Comparison of ENCODE assay signal across 18 mouse cellular contexts in the genomic region with DNA sequence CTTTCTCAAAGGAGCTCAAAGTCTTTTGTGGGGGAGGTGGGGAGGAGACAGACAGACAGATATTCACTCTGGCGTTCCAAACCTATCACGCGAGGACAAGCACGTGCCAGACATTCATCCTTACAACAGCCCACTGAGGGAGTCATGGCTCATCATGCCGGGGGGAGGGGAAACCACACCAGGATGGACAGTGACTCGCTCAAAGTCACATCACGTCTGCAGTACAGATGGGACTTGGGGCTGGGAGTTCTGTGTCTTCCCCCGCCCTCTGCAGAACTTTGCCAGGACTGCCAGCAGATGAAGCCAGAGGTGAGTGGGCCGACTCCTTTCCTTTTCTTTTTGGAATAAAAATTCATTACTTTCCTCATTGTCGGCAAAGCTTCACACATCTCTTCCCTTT.
DNase-seq lines count a peak whose midpoint lies in the region; ATAC-seq and TF ChIP-seq lines count a peak whose summit lies in the region.
"Had no signal": no experiment of that assay in that cellular context is flagged by ENCODE, and none has a peak within 500 bp of the region (broad histone marks: within the 10 kb centered on the region; RNA-seq: fewer than 3 reads in every experiment).

No protein-coding gene starts in this region.

- no peaks in the 10 kb centered on the region for H3K9me3 ChIP-seq in hindbrain, embryonic 11.5 days (ENCODE audit: control insufficient read depth, low read length)
- no peaks in the 10 kb centered on the region for H3K9me3 ChIP-seq in hindbrain, postnatal 0 days (ENCODE audit: low read length)
- H3K9me3 ChIP-seq in hindbrain, embryonic 16.5 days (ENCODE audit: control insufficient read depth, low read length): no peaks in the 10 kb centered on the region
- H3K9me3 ChIP-seq in forebrain, embryonic 13.5 days (replicated peaks): no peaks in the 10 kb centered on the region
- H3K9me3 ChIP-seq: forebrain, embryonic 12.5 days; midbrain, embryonic 15.5 days; neural tube, embryonic 15.5 days had no signal

- no peak overlapping the region for H3K27ac ChIP-seq in hindbrain, embryonic 11.5 days (ENCODE audit: low read depth, low read length)
- no peak overlapping the region for H3K27ac ChIP-seq in hindbrain, postnatal 0 days
- no peak overlapping the region for H3K27ac ChIP-seq in hindbrain, embryonic 16.5 days (ENCODE audit: low read depth, low read length)
- H3K27ac ChIP-seq in forebrain, embryonic 13.5 days: no peak overlapping the region
- H3K27ac ChIP-seq: forebrain, embryonic 12.5 days; midbrain, embryonic 15.5 days; neural tube, embryonic 15.5 days had no signal

- H3K36me3 ChIP-seq in hindbrain, embryonic 11.5 days (ENCODE audit: control insufficient read depth, insufficient read depth, low read length): no peaks in the 10 kb centered on the region
- no peaks in the 10 kb centered on the region for H3K36me3 ChIP-seq in hindbrain, postnatal 0 days (ENCODE audit: insufficient read depth, low read length)
- H3K36me3 ChIP-seq in hindbrain, embryonic 16.5 days (ENCODE audit: control insufficient read depth, insufficient read depth, low read length): no peaks in the 10 kb centered on the region
- H3K36me3 ChIP-seq in forebrain, embryonic 13.5 days (ENCODE audit: poor library complexity, severe bottlenecking): no peaks in the 10 kb centered on the region
- H3K36me3 ChIP-seq: forebrain, embryonic 12.5 days; midbrain, embryonic 15.5 days; neural tube, embryonic 15.5 days had no signal

- 75% methylated on average over 10 of the region's 10 CpGs for WGBS in hindbrain, embryonic 11.5 days
- WGBS in hindbrain, postnatal 0 days: 55% methylated on average over 10 of the region's 10 CpGs
- WGBS in hindbrain, embryonic 16.5 days: 56% methylated on average over 10 of the region's 10 CpGs
- 88% methylated on average over 10 of the region's 10 CpGs for WGBS in forebrain, embryonic 13.5 days

- no peaks in the 10 kb centered on the region for H3K27me3 ChIP-seq in hindbrain, embryonic 11.5 days (ENCODE audit: control insufficient read depth, insufficient read depth, low read length)
- H3K27me3 ChIP-seq in hindbrain, postnatal 0 days (ENCODE audit: insufficient read depth, low read length): no peaks in the 10 kb centered on the region
- no peaks in the 10 kb centered on the region for H3K27me3 ChIP-seq in hindbrain, embryonic 16.5 days (replicated peaks; ENCODE audit: control insufficient read depth, insufficient read depth, low read length)
- H3K27me3 ChIP-seq in forebrain, embryonic 13.5 days: no peaks in the 10 kb centered on the region
- H3K27me3 ChIP-seq: forebrain, embryonic 12.5 days; midbrain, embryonic 15.5 days; neural tube, embryonic 15.5 days had no signal

- DNase-seq in hindbrain, embryonic 11.5 days (ENCODE audit: low spot score): no peak
- no peak for DNase-seq in hindbrain, postnatal 0 days (ENCODE audit: low spot score)
- DNase-seq in layer of hippocampus, adult 9-11 months: peak; percentile 26
- no peak for DNase-seq in layer of hippocampus, postnatal 25 days (ENCODE audit: extremely low spot score in 1 of 2, low spot score in 1 of 2)
- DNase-seq in 3T3-L1 (ENCODE audit: low read depth, low spot score): peak; percentile 3
- DNase-seq in spleen, postnatal 14 days (ENCODE audit: low spot score in 2 of 2): no peak
- DNase-seq: cerebellum, adult 8-10 months; heart, postnatal 14 days; kidney, adult 18-20 months; liver; thymus, postnatal 4 days had no signal

- no peak for TF ChIP-seq CTCF in hindbrain, postnatal 0 days (IDR thresholded peaks at IDR 0.05; ENCODE audit: low read depth)

- no peak overlapping the region for H3K9ac ChIP-seq in hindbrain, embryonic 11.5 days (ENCODE audit: low read depth, low read length)
- no peak overlapping the region for H3K9ac ChIP-seq in hindbrain, postnatal 0 days (replicated peaks; ENCODE audit: low read length)
- H3K9ac ChIP-seq in hindbrain, embryonic 16.5 days (ENCODE audit: low read depth, low read length): no peak overlapping the region
- no peak overlapping the region for H3K9ac ChIP-seq in forebrain, embryonic 13.5 days
- H3K9ac ChIP-seq: forebrain, embryonic 12.5 days; midbrain, embryonic 15.5 days; neural tube, embryonic 15.5 days had no signal

- H3K4me2 ChIP-seq in hindbrain, embryonic 11.5 days (replicated peaks; ENCODE audit: low read depth, low read length): no peak overlapping the region
- H3K4me2 ChIP-seq in hindbrain, postnatal 0 days (ENCODE audit: low read depth, low read length): no peak overlapping the region
- no peak overlapping the region for H3K4me2 ChIP-seq in hindbrain, embryonic 16.5 days (ENCODE audit: low read length)
- no peak overlapping the region for H3K4me2 ChIP-seq in forebrain, embryonic 13.5 days
- H3K4me2 ChIP-seq: forebrain, embryonic 12.5 days; heart, embryonic 11.5 days; midbrain, embryonic 15.5 days; neural tube, embryonic 15.5 days had no signal

- no peaks in the 10 kb centered on the region for H3K4me1 ChIP-seq in hindbrain, embryonic 11.5 days (replicated peaks; ENCODE audit: control insufficient read depth, insufficient read depth, low read length)
- H3K4me1 ChIP-seq in hindbrain, postnatal 0 days (ENCODE audit: insufficient read depth, low read length): peaks cover 12% of the 10 kb centered on the region
- peaks cover 9% of the 10 kb centered on the region for H3K4me1 ChIP-seq in hindbrain, embryonic 16.5 days (ENCODE audit: control insufficient read depth, insufficient read depth, low read depth, low read length)
- peaks cover 24% of the 10 kb centered on the region for H3K4me1 ChIP-seq in forebrain, embryonic 13.5 days

- H3K4me3 ChIP-seq in hindbrain, embryonic 11.5 days (ENCODE audit: low read depth, low read length): no peak overlapping the region
- H3K4me3 ChIP-seq in hindbrain, postnatal 0 days (ENCODE audit: low read length): no peak overlapping the region
- no peak overlapping the region for H3K4me3 ChIP-seq in hindbrain, embryonic 16.5 days (ENCODE audit: low read length)
- H3K4me3 ChIP-seq in forebrain, embryonic 13.5 days: no peak overlapping the region
- H3K4me3 ChIP-seq: forebrain, embryonic 12.5 days; midbrain, embryonic 15.5 days; neural tube, embryonic 15.5 days had no signal

- peak; percentile 57 for ATAC-seq in hindbrain, embryonic 11.5 days (ENCODE audit: low FRiP score)
- ATAC-seq in hindbrain, postnatal 0 days: no peak
- 0 out of 2 replicates have a peak, but pooled peaks have one; percentile 12 for ATAC-seq in hindbrain, embryonic 16.5 days
- ATAC-seq in forebrain, embryonic 13.5 days: no peak
- ATAC-seq: lung, postnatal 0 days; midbrain, embryonic 15.5 days had no signal

Comparison
In these comparisons a context has a peak if more than half of its experiments do, and no peak if none do; other contexts are left out.
1. ATAC-seq: peak in hindbrain, embryonic 11.5 days (single experiment) and hindbrain, embryonic 16.5 days (single experiment); none in hindbrain, postnatal 0 days (single experiment) and forebrain, embryonic 13.5 days (single experiment).
2. DNase-seq: peak in layer of hippocampus, adult 9-11 months (single experiment) and 3T3-L1 (single experiment); none in hindbrain, embryonic 11.5 days (single experiment), hindbrain, postnatal 0 days (single experiment), layer of hippocampus, postnatal 25 days (0 of 2) and spleen, postnatal 14 days (0 of 2).